Mouse (Mus musculus) spleen, postnatal 4 days (tissue): ENCODE measurements around the gene Hoxa2.

ENCODE experiments used
- DNase-seq, 2 experiments: peaks; one replicate each; pipeline ENCODE4 v3.0.0; 2022; ENCODE audit warnings: low spot score in 2 of 2

Gene Hoxa2

GRCm38 (mm10) chr6:52164626-52165440, at the start of gene Hoxa2:
Gene Hoxa2 (minus strand): TSS chr6:52164831.
- peak in 1 of 2 experiments; percentile 61 for DNase-seq

- no peak for DNase-seq
Measured at GRCm38 (mm10) chr6:52214271-52214670, 49.6 kb upstream of the Hoxa2 start.

- DNase-seq = no peak
Measured at GRCm38 (mm10) chr6:52213119-52213986, 48.7 kb upstream of the Hoxa2 start, which contains the start of the genes Hoxa3 and Gm28308. Gene Hoxa3 (minus strand): TSS chr6:52213336. Gene Gm28308 (minus strand): TSS chr6:52213339.

GRCm38 (mm10) chr6:52212556-52213118, 48.0 kb upstream of the Hoxa2 start:
- no peak for DNase-seq

GRCm38 (mm10) chr6:52211961-52212360, 47.3 kb upstream of the Hoxa2 start:
- no peak for DNase-seq

- DNase-seq = peak; percentile 58 to 84
Measured at GRCm38 (mm10) chr6:52211170-52211935, 46.7 kb upstream of the Hoxa2 start.

- no peak for DNase-seq
Measured at GRCm38 (mm10) chr6:52209685-52210046, 45.0 kb upstream of the Hoxa2 start.

GRCm38 (mm10) chr6:52208868-52209684, 44.4 kb upstream of the Hoxa2 start:
- peak in 1 of 2 experiments; percentile 55 for DNase-seq

- no peak for DNase-seq
Measured at GRCm38 (mm10) chr6:52208072-52208867, 43.6 kb upstream of the Hoxa2 start, which contains the start of gene Hoxa6. Gene Hoxa6 (minus strand): TSS chr6:52208722.

- DNase-seq = no peak
Measured at GRCm38 (mm10) chr6:52207684-52207976, 43.0 kb upstream of the Hoxa2 start.

GRCm38 (mm10) chr6:52206882-52207683, 42.5 kb upstream of the Hoxa2 start:
- DNase-seq = no peak

- peak in 1 of 2 experiments; percentile 55 for DNase-seq
Measured at GRCm38 (mm10) chr6:52205638-52206621, 41.3 kb upstream of the Hoxa2 start.

GRCm38 (mm10) chr6:52205221-52205620, 40.6 kb upstream of the Hoxa2 start:
- no peak for DNase-seq

- DNase-seq = peak; percentile 27 to 73
Measured at GRCm38 (mm10) chr6:52204050-52204752, 39.6 kb upstream of the Hoxa2 start, which contains the start of gene Hoxa5. Gene Hoxa5 (minus strand): TSS chr6:52204587.

- DNase-seq = peak in 1 of 2 experiments; percentile 62
Measured at GRCm38 (mm10) chr6:52203371-52204049, 38.9 kb upstream of the Hoxa2 start.

- no peak for DNase-seq
Measured at GRCm38 (mm10) chr6:52203121-52203370, 38.4 kb upstream of the Hoxa2 start.
